Mouse (Mus musculus): ENCODE data around the gene Msh5. TPM values are rescaled to one million over a fixed set of nuclear protein-coding genes. Genes with fewer than 3 reads are reported as not detected.

The Msh5 gene
- total and polyA plus RNA-seq, 3 experiments, result 26.3 to 29.0 TPM; not detected in 1

GRCm38 (mm10) chr17:35049561-35050016, 3.0 kb upstream of the Msh5 start, which contains the start of gene Clic1 (continued):
- TF ChIP-seq MXI1 (IDR thresholded peaks at IDR 0.05; ENCODE audit: low read depth, low read length), result no peak
- TF ChIP-seq TBP (IDR thresholded peaks at IDR 0.05; ENCODE audit: low read depth, low read length), result peak; percentile 74
- TF ChIP-seq POLR2AphosphoS2 (IDR thresholded peaks at IDR 0.05; ENCODE audit: low read length), result no peak
- no peak for TF ChIP-seq GABPA (IDR thresholded peaks at IDR 0.05; ENCODE audit: low read depth, low read length)
- TF ChIP-seq USF2 (IDR thresholded peaks at IDR 0.05; ENCODE audit: borderline replicate concordance in 1 of 2, insufficient read depth in 1 of 2, low read depth in 1 of 2, low read length in 2 of 2), result no peak
- no peak for TF ChIP-seq JUND (IDR thresholded peaks at IDR 0.05; ENCODE audit: low read depth, low read length)
- peak; percentile 25; the same call in 1 of the 2 replicates for TF ChIP-seq ZMIZ1 (IDR thresholded peaks at IDR 0.05; ENCODE audit: low read depth, low read length)
- TF ChIP-seq GATA1 (IDR thresholded peaks at IDR 0.05; ENCODE audit: low read depth, low read length), result peak; percentile 44; the same call in 1 of the 2 replicates
- TF ChIP-seq USF1 (IDR thresholded peaks at IDR 0.05; ENCODE audit: low read depth, low read length), result no peak
- TF ChIP-seq KAT2A (conservative IDR thresholded peaks at IDR 0.05; ENCODE audit: low read depth, low read length), result no peak
- no peak for TF ChIP-seq BHLHE40 (IDR thresholded peaks at IDR 0.05; ENCODE audit: borderline replicate concordance, low read depth, low read length)
- TF ChIP-seq TAL1 (IDR thresholded peaks at IDR 0.05; ENCODE audit: low read length), result no peak; the same call in 1 of the 2 replicates
- peak; percentile 56; the same call in 1 of the 2 replicates for TF ChIP-seq ELF1 (IDR thresholded peaks at IDR 0.05; ENCODE audit: low read depth, low read length)
- no peak for TF ChIP-seq CHD2 (IDR thresholded peaks at IDR 0.05; ENCODE audit: low read length)
- peak in 1 of 2 experiments; percentile 48; a peak in 2 of 4 replicates for TF ChIP-seq EP300 (IDR thresholded peaks at IDR 0.05; ENCODE audit: low read depth in 1 of 2, low read length in 2 of 2)
- TF ChIP-seq CTCF (IDR thresholded peaks at IDR 0.05 in 2 of 3, conservative IDR thresholded peaks at IDR 0.05 in 1 of 3; ENCODE audit: control insufficient read depth in 1 of 3, insufficient read depth in 1 of 3, low read depth in 2 of 3, low read length in 3 of 3, poor library complexity in 1 of 3, severe bottlenecking in 1 of 3), result 0 out of 6 replicates have a peak, but pooled peaks of 1 of the 3 experiments have one; percentile 8

GRCm38 (mm10) chr17:35048932-35049440, 2.4 kb upstream of the Msh5 start:
- H3K36me3 ChIP-seq (ENCODE audit: control insufficient read depth in 1 of 2, insufficient read depth in 2 of 2, low read length in 2 of 2), result peaks cover 3 to 39% of the 10 kb centered on the region in 2 experiments
- peak; percentile 40; the same call in 1 of the 2 replicates for TF ChIP-seq ZNF384 (IDR thresholded peaks at IDR 0.05; ENCODE audit: low read depth, low read length)
- no peak for TF ChIP-seq JUND (IDR thresholded peaks at IDR 0.05; ENCODE audit: low read depth, low read length)
- TF ChIP-seq USF1 (IDR thresholded peaks at IDR 0.05; ENCODE audit: low read depth, low read length), result no peak
- peak; percentile 44 for TF ChIP-seq MXI1 (IDR thresholded peaks at IDR 0.05; ENCODE audit: low read depth, low read length)
- peak in 1 of 2 experiments; percentile 10; a peak in 1 of 4 replicates for TF ChIP-seq EP300 (IDR thresholded peaks at IDR 0.05; ENCODE audit: low read depth in 1 of 2, low read length in 2 of 2)
- TF ChIP-seq ETS1 (IDR thresholded peaks at IDR 0.05; ENCODE audit: low read depth, low read length), result 0 out of 2 replicates have a peak, but pooled peaks have one; percentile 30
- TF ChIP-seq NELFE (IDR thresholded peaks at IDR 0.05; ENCODE audit: low read depth, low read length), result peak; percentile 5
- TF ChIP-seq GATA1 (IDR thresholded peaks at IDR 0.05; ENCODE audit: low read depth, low read length), result peak; percentile 18; the same call in 1 of the 2 replicates
- TF ChIP-seq HCFC1 (IDR thresholded peaks at IDR 0.05; ENCODE audit: low read depth, low read length), result 0 out of 2 replicates have a peak, but pooled peaks have one; percentile 5

More at GRCm38 (mm10) chr17:35048932-35049440, 2.4 kb upstream of the Msh5 start:
- Histone ChIP-seq H3K9me3 (replicated peaks; ENCODE audit: insufficient read depth, low read length) (no peaks in the 10 kb centered on the region), H3K4me1 (ENCODE audit: control insufficient read depth in 1 of 2, insufficient read depth in 2 of 2, low read length in 2 of 2) (peaks cover 7 to 45% of the 10 kb centered on the region in 2 experiments), H3K9ac (ENCODE audit: control insufficient read depth, low read depth, low read length, poor library complexity, severe bottlenecking) (peak overlapping the region; percentile 63), H3K4me3 (ENCODE audit: control insufficient read depth in 1 of 2, insufficient read depth in 1 of 2, low read depth in 2 of 2, low read length in 2 of 2) (peak overlapping the region; percentile 30 to 50; a peak in 3 of 4 replicates), H3K27ac (ENCODE audit: control insufficient read depth, low read depth, low read length) (peak overlapping the region; percentile 98), H3K27me3 (ENCODE audit: control insufficient read depth in 1 of 2, insufficient read depth in 2 of 2, low read length in 2 of 2) (no peaks in the 10 kb centered on the region), H3K79me2 (ENCODE audit: control insufficient read depth, insufficient read depth, low read length, poor library complexity) (peaks cover 35% of the 10 kb centered on the region)
- peak; percentile 60 for DNase-seq (ENCODE audit: low read depth, low spot score)

Data from MEL (cell line).